Mouse (Mus musculus): ENCODE results near the gene Ppp1r37. TPM values are rescaled to one million over a fixed set of nuclear protein-coding genes. Genes with fewer than 3 reads are reported as not detected.

The Ppp1r37 gene
- polyA plus RNA-seq, 1 experiment from 2014 or later: 11.3 TPM

DNA sequence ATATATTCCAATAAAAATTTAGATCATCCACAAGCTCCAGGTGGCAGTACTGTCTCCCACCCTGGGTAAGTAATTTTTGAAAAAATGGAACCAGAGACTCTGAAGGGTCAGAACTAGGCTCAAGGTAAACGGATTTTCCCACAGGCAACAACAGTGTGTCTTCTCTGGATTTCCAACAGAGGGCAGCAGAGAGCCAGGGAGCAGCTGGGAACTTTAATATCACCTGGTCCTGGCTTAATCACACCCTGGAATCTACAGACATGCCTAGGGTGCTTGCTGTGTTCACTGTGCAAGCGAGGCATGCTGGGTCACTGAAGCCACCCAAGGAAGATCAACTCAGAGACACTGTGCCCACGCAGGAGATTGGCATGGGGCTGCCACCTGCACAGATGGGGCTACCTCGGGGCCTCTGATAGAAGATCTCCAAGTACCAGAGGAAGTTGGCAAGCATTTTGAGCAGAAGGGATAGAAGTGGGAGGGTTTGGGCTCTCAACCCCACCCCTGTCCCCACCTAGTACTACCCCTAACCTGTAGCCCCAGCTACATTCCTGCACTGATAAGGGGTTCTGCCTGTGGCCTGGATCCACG, 59.3 kb downstream of the Ppp1r37 start:
- H3K27ac ChIP-seq (ENCODE audit: low read length): no peak overlapping the region
- no peak overlapping the region for H3K9ac ChIP-seq (ENCODE audit: low read depth, low read length)
- no peak overlapping the region for H3K4me2 ChIP-seq (ENCODE audit: low read depth, low read length)
- no peaks in the 10 kb centered on the region for H3K9me3 ChIP-seq (replicated peaks; ENCODE audit: control insufficient read depth, low read length)
- peaks cover 13% of the 10 kb centered on the region for H3K4me1 ChIP-seq (ENCODE audit: control insufficient read depth, low read depth, low read length)
- H3K27me3 ChIP-seq (ENCODE audit: control insufficient read depth, insufficient read depth, low read depth, low read length): no peaks in the 10 kb centered on the region
- 25% methylated on average over 5 of the region's 5 CpGs for WGBS (ENCODE audit: insufficient replicate concordance)
- ATAC-seq (ENCODE audit: low read depth): no peak
- H3K36me3 ChIP-seq (ENCODE audit: control insufficient read depth, insufficient read depth): no peaks in the 10 kb centered on the region
- no peak overlapping the region for H3K4me3 ChIP-seq (ENCODE audit: low read depth, low read length)

DNA sequence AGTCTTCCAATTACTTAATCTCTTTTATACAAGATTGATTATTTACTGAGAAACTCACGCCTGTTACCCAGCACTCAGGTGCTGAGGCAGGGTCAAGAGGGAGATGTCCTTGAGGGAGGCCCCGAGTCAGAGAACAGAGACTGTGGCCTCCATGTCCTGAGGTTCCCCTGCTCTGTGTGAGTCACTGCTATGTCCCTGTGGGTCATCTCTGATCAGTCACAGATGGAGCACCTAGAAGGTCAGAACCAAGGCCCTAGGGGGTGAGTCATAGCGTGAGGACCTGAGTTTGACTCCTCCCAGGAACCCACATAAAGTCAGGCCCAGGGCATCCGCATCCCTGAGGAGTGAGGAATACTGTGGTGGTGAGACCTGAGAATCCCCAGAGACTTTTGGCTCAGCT, 61.2 kb downstream of the Ppp1r37 start:
- Histone ChIP-seq H3K27ac (ENCODE audit: low read length) (no peak overlapping the region), H3K4me3 (ENCODE audit: low read depth, low read length) (no peak overlapping the region), H3K27me3 (ENCODE audit: control insufficient read depth, insufficient read depth, low read depth, low read length) (no peaks in the 10 kb centered on the region), H3K36me3 (ENCODE audit: control insufficient read depth, insufficient read depth) (no peaks in the 10 kb centered on the region), H3K9me3 (replicated peaks; ENCODE audit: control insufficient read depth, low read length) (no peaks in the 10 kb centered on the region), H3K4me1 (ENCODE audit: control insufficient read depth, low read depth, low read length) (no peaks in the 10 kb centered on the region; the same call in 1 of the 2 replicates), H3K4me2 (ENCODE audit: low read depth, low read length) (no peak overlapping the region), H3K9ac (ENCODE audit: low read depth, low read length) (no peak overlapping the region)
- ATAC-seq (ENCODE audit: low read depth): no peak
- 72% methylated on average over 4 of the region's 4 CpGs for WGBS (ENCODE audit: insufficient replicate concordance)

DNA sequence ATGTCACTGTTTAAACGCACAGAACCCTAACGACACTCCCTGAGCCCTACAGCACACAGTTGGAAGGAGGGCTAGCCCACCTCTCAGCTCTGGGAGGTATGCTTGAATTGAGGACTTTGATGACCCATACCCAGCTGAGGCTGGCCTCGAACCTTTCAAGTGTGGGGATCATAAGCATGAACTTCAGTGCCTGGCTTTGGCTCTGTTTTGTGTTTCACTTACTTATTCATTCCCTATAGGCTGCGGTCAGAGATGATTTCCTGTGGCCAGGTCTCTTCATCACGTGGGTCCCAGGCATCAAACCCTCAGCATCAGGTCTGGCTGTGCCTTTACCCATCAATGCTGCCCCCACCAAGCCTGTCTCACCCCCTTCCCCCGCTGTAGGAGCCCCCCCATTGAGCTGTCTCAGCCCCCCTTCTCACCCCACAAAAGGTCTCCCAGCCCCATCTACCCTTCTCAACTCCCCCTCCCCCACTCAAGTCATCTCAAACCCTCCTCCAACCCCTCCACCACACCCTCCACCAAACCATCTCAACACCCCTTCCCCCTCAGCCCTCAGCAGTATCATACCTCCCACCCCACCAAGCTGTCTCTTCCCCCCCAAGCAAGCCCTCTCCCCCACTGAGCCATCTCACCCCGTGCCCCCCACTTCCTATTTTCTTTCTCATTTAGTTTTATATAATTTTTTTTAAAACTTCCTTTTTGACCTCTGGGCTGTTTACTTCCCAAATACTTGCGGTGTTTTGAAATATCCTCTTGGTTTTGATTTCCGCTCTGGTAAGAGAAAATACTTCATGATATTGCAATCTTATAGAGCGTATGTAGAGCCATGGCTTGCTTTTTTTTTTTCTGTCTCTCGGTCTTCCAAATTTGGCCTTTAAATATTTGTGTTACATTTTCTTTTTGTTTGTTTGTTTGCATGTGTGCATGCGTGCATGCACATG, 62.2 kb downstream of the Ppp1r37 start:
- no peaks in the 10 kb centered on the region for H3K9me3 ChIP-seq (replicated peaks; ENCODE audit: control insufficient read depth, low read length)
- no peak overlapping the region for H3K4me3 ChIP-seq (ENCODE audit: low read depth, low read length)
- no peaks in the 10 kb centered on the region; the same call in 1 of the 2 replicates for H3K4me1 ChIP-seq (ENCODE audit: control insufficient read depth, low read depth, low read length)
- no peak overlapping the region for H3K27ac ChIP-seq (ENCODE audit: low read length)
- no peak overlapping the region for H3K4me2 ChIP-seq (ENCODE audit: low read depth, low read length)
- H3K9ac ChIP-seq (ENCODE audit: low read depth, low read length): no peak overlapping the region
- no peaks in the 10 kb centered on the region for H3K27me3 ChIP-seq (ENCODE audit: control insufficient read depth, insufficient read depth, low read depth, low read length)
- H3K36me3 ChIP-seq (ENCODE audit: control insufficient read depth, insufficient read depth): no peaks in the 10 kb centered on the region
- 34% methylated on average over 12 of the region's 12 CpGs for WGBS (ENCODE audit: insufficient replicate concordance)
- no peak for ATAC-seq (ENCODE audit: low read depth)

DNA sequence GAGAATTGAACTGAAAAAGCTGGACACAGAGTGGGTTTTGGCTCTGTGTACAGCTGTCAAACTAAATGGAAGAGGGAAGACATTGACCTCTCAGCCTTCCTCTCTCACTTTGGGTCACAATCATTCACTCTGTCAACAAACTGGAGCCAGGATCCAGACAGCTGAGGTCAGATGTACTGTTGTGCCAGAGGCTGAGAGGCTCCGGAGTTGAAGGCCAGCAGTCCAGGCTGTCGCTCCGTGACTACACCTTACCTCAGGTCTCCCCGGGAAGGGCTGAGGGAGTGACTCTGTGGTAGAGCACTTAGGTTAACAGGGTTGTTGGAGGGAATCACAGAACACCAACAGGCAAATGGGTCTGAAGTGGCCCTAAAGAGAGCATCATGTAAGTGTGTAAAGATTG, 64.5 kb downstream of the Ppp1r37 start:
- Histone ChIP-seq H3K4me2 (ENCODE audit: low read depth, low read length) (no peak overlapping the region), H3K4me3 (ENCODE audit: low read depth, low read length) (no peak overlapping the region), H3K27ac (ENCODE audit: low read length) (no peak overlapping the region), H3K9me3 (replicated peaks; ENCODE audit: control insufficient read depth, low read length) (no peaks in the 10 kb centered on the region), H3K4me1 (ENCODE audit: control insufficient read depth, low read depth, low read length) (no peaks in the 10 kb centered on the region; the same call in 1 of the 2 replicates), H3K9ac (ENCODE audit: low read depth, low read length) (no peak overlapping the region), H3K36me3 (ENCODE audit: control insufficient read depth, insufficient read depth) (no peaks in the 10 kb centered on the region), H3K27me3 (ENCODE audit: control insufficient read depth, insufficient read depth, low read depth, low read length) (no peaks in the 10 kb centered on the region)
- 70% methylated on average over 4 of the region's 4 CpGs for WGBS (ENCODE audit: insufficient replicate concordance)
- ATAC-seq (ENCODE audit: low read depth): peak; percentile 27; the same call in 1 of the 2 replicates

DNA sequence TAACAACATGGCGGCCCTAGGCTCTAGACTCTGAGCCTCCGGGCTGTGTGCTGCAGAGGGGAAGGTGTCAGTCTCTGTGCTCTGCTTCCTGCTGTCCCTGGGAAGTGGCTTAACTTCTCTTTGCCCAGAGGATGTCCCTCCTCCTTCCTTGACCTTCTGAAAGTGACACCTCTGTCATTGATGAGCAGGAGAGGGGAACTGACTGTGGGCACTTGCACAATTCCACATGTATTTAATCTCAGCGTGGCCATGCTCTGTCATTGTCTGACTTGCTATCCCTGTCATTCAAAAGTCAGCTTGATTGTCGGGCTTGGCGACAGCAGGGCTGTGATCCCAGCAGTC, 66.7 kb downstream of the Ppp1r37 start:
- no peak for ATAC-seq (ENCODE audit: low read depth)
- no peak overlapping the region for H3K27ac ChIP-seq (ENCODE audit: low read length)
- WGBS (ENCODE audit: insufficient replicate concordance): 50% methylated on average over 5 of the region's 5 CpGs

DNA sequence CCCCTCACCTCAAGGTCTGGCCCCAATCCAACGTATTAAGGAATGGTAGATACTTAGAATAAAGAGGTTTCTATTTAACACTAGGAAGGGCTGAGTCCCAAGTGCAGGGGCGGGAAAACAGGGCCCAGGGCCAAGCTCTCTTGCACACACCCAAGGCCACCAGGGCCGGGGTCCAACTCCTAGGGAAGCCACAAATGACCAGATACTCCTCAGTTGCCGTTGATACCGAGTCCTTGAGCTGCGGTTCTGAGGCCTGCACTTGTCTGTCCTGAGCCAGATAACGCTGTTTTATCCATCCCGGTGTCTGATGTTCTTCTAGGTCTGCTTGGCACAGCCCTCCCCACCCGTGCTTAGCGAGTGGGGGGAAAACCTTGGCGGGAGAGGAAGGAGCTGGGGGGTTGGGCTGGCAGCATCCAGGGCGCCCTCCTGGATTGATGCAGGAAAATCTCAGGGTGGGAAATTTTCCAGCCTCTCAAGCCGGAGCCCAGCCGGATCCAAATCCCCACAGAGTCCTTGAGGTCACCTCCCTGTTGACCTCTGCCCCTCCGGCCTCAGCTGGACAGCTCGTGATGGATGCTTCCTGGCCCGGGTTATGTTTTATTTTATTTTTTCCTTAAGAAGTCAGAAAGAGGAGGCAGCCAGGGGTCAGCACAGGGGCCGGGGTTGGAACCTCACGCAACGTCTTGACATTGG, 67.2 kb downstream of the Ppp1r37 start:
- Histone ChIP-seq H3K36me3 (ENCODE audit: control insufficient read depth, insufficient read depth) (no peaks in the 10 kb centered on the region), H3K9me3 (replicated peaks; ENCODE audit: control insufficient read depth, low read length) (no peaks in the 10 kb centered on the region), H3K4me1 (ENCODE audit: control insufficient read depth, low read depth, low read length) (no peaks in the 10 kb centered on the region; the same call in none of the 2 replicates), H3K9ac (ENCODE audit: low read depth, low read length) (no peak overlapping the region), H3K4me3 (ENCODE audit: low read depth, low read length) (no peak overlapping the region), H3K27me3 (ENCODE audit: control insufficient read depth, insufficient read depth, low read depth, low read length) (peaks cover 7% of the 10 kb centered on the region), H3K27ac (ENCODE audit: low read length) (no peak overlapping the region), H3K4me2 (ENCODE audit: low read depth, low read length) (no peak overlapping the region)
- peak; percentile 22; the same call in 1 of the 2 replicates for ATAC-seq (ENCODE audit: low read depth)
- WGBS (ENCODE audit: insufficient replicate concordance): 52% methylated on average over 20 of the region's 20 CpGs

More for the DNA sequence above, 66.7 kb downstream of the Ppp1r37 start:
- Histone ChIP-seq H3K36me3 (ENCODE audit: control insufficient read depth, insufficient read depth) (no peaks in the 10 kb centered on the region), H3K9me3 (replicated peaks; ENCODE audit: control insufficient read depth, low read length) (no peaks in the 10 kb centered on the region), H3K9ac (ENCODE audit: low read depth, low read length) (no peak overlapping the region), H3K4me3 (ENCODE audit: low read depth, low read length) (no peak overlapping the region), H3K4me1 (ENCODE audit: control insufficient read depth, low read depth, low read length) (no peaks in the 10 kb centered on the region; the same call in none of the 2 replicates), H3K4me2 (ENCODE audit: low read depth, low read length) (no peak overlapping the region), H3K27me3 (ENCODE audit: control insufficient read depth, insufficient read depth, low read depth, low read length) (peaks cover 7% of the 10 kb centered on the region)

DNA sequence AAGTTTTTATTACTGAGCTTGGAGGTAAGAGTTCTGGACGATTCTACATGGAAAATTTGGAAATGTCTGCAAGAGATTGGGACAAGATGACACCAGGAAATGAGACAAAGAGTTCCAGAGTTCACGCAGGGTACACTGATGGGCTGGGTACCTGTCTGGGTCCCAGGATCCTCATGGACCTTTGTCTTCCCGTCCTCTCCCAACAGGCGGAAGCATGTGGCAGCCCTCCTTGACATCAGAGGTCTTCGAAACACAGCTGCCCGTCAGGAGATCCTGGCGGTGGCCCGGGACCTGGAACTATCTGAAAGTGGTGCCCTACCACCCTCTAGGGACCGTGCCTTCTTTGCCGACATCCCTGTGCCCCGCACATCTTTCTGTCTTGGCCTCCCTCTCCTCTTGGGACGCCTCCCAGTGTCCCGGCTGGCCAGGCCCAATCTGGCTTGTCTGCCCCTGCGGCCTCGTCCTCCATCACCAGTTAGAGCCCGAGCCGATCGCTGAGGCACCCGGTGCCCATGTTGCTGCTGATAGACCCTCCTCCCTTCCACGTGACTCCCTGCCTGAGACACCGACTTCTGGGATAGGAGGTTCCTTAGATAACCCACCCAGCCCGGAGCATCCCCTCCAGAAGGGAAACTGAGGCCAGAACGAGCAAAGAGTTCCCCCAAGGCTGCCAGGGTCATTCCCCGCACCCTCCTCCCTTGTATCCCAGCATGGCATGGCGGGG, 68.0 kb downstream of the Ppp1r37 start:
- ATAC-seq (ENCODE audit: low read depth): no peak
- Histone ChIP-seq H3K4me1 (ENCODE audit: control insufficient read depth, low read depth, low read length) (no peaks in the 10 kb centered on the region; the same call in none of the 2 replicates), H3K9ac (ENCODE audit: low read depth, low read length) (no peak overlapping the region), H3K27ac (ENCODE audit: low read length) (no peak overlapping the region), H3K36me3 (ENCODE audit: control insufficient read depth, insufficient read depth) (no peaks in the 10 kb centered on the region), H3K4me2 (ENCODE audit: low read depth, low read length) (no peak overlapping the region), H3K9me3 (replicated peaks; ENCODE audit: control insufficient read depth, low read length) (no peaks in the 10 kb centered on the region), H3K27me3 (ENCODE audit: control insufficient read depth, insufficient read depth, low read depth, low read length) (peaks cover 8% of the 10 kb centered on the region), H3K4me3 (ENCODE audit: low read depth, low read length) (no peak overlapping the region)
- 76% methylated on average over 25 of the region's 25 CpGs for WGBS (ENCODE audit: insufficient replicate concordance)

DNA sequence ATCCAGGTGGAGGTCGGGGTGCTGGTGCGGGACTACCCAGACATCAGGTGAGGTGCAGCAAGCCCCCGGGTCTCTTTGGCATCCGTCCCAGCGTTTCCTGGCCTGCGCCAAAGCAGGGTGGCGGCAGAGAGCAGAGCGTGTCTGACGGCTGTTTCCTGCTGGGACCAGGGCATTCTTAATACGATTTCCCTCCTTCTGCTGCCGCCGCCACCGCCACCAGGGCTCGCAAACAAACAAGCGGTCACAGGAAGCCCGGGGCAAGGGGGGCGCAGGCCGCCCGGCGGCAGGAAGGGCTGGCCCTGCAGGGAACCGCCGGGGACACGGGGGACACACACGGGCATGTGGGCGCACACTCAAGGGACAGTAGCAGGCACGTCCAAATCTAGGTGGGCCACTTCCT, 71.1 kb downstream of the Ppp1r37 start:
- H3K27ac ChIP-seq (ENCODE audit: low read length): no peak overlapping the region
- H3K4me3 ChIP-seq (ENCODE audit: low read depth, low read length): no peak overlapping the region

More for the DNA sequence above, 71.1 kb downstream of the Ppp1r37 start:
- Histone ChIP-seq H3K9me3 (replicated peaks; ENCODE audit: control insufficient read depth, low read length) (no peaks in the 10 kb centered on the region), H3K36me3 (ENCODE audit: control insufficient read depth, insufficient read depth) (no peaks in the 10 kb centered on the region), H3K9ac (ENCODE audit: low read depth, low read length) (no peak overlapping the region), H3K4me1 (ENCODE audit: control insufficient read depth, low read depth, low read length) (no peaks in the 10 kb centered on the region; the same call in none of the 2 replicates), H3K4me2 (ENCODE audit: low read depth, low read length) (peak overlapping the region; percentile 24; the same call in 1 of the 2 replicates), H3K27me3 (ENCODE audit: control insufficient read depth, insufficient read depth, low read depth, low read length) (peaks cover 15% of the 10 kb centered on the region)
- ATAC-seq (ENCODE audit: low read depth): 0 out of 2 replicates have a peak, but pooled peaks have one; percentile 20
- 13% methylated on average over 26 of the region's 26 CpGs for WGBS (ENCODE audit: insufficient replicate concordance)
